Mouse (Mus musculus) ovary, postnatal 36 days (tissue): Measurements from ENCODE around the gene Atg13.

Source experiments
- DNase-seq: peaks from one replicate; pipeline ENCODE4 v3.0.0; 2022; ENCODE audit warnings: low spot score, mixed read lengths

Atg13 gene

DNA sequence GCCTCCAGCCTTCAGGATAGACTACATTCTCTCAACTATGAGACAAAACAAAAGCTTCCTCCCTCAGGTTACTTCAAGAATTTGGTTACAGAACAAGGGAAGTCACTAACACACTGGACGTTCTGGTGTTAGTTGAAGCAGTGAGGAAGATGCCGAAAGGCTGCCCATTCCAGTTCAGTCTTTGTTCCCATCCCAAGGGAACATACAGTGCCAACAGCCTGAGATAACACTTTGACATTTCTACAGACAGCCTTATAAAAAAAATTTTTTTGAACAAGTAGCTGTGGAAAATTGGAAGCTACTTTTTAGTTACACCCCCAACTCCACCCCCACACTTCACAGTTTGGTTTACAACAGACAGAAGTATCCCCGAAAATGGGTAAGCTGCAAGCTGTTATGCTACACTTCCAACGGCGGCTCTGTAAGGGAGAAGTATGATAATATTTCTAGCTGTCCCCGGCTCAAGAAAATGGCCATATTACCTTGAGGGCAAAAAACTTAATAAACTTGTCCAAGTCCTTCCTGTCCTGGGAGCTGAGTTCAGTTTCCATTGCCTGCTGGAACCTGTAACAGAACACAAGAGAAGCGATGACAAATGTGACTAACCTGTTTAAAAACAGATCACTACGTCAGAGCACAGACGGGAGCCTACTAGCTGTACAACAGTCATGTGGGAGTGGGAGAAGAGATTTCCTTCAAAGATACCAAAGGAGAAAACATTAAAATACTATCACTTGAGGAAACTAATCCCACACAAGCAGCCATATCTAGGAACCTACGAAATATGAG, 14.7 kb downstream of the Atg13 start:
- no peak for DNase-seq

- DNase-seq: peak; percentile 78
These were observed 20.9 kb downstream of the Atg13 start for GRCm38 (mm10) chr2:91689452-91689851.

DNA sequence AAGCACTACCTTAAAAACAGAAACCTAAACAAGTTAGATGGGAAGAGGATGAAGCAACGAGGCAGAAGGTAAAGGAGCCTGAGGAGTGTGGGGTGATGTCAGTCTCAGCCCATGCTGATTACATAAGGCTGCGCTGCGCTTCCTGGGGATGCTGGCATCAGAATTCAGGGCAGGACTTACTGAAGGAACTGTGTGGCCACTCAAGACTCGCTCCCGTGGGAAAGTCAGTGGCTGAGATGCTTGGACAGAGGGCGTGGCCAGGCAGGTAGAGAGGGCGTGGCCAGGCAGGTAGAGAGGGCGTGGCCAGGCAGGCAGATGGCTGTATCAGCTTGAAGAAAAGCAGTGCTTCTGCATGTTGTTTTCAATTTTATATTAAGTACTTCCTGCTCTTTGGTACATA, 26.5 kb downstream of the Atg13 start:
- DNase-seq: no peak

DNA sequence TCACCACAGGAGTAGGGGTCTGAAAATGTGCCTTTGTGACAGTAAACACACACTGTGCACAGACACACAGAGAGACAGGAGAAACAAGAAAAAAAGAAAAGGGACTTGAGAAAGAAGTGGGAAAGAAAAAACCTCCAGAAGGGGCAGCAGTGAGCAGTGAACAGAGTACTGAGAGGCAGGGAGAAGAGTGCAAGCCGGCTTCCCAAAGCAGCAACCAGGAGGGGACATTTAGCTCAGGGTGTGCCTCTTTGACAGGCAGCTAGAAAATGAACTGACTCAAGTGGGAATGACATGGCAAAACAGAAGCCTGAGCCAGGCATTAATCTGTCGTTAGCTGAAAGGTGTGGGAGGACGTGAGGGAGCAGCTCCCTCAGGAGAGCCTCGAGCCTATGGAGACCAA, 27.5 kb downstream of the Atg13 start:
- DNase-seq: no peak

- no peak for DNase-seq
These were observed 33.4 kb downstream of the Atg13 start for GRCm38 (mm10) chr2:91676961-91677360.

DNA sequence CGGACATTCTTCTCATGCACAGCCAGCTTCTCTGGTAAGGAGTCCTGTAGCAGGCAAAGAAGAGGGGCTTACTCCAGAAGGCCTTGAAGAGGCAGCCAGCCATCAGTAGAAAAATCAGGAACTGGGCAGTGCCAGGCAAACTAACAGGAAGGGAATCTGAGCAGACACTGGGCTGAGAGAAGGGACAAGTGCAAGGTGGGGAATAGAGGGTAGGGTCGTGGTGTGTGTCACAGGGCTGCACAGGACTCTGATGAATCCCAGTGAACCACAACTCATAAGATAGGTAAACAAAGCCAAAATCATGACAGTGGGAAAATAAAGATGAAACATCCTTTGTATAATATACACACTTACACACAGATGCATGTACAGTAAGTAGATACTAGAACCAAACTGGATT, 34.0 kb downstream of the Atg13 start:
- no peak for DNase-seq

DNA sequence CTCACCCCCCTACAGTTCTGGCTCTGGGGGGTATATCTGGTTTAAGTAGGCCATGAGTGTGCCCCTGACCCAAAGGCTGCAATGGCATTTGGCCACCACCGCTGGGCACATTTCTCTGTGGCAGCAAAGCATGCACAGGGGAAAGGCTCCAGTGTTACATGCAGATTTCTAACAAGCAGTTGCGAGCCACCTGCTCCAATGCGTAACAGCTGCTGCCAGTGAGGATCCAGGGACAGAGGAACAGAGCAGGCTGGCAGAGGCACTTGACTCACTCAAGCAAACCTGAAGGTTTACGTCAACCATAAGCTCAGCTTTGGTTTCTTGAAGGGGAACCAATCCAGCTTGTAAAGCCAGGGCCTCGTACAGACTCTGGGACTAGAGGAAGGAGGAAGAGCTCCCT, 35.5 kb downstream of the Atg13 start:
- DNase-seq: no peak

DNA sequence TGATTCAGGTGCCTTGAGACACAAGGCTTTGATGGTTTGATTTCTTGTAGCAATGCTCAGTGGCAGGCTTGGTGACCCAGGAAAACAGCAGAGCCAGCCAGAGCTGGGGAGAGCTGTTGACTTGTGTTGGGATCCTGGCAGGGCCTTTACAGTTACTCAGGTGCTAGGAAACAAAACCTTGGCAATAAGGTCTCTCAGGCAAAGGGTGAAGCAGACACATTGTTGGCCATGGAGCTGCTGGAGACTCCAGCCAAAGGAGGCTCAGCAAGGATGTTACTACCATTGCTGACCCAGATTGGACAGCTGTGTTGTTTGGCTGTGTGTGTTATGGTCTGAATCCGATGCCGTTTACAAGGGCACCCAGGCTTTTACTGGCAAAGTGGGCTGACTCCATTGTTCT, 36.8 kb downstream of the Atg13 start:
- no peak for DNase-seq

DNA sequence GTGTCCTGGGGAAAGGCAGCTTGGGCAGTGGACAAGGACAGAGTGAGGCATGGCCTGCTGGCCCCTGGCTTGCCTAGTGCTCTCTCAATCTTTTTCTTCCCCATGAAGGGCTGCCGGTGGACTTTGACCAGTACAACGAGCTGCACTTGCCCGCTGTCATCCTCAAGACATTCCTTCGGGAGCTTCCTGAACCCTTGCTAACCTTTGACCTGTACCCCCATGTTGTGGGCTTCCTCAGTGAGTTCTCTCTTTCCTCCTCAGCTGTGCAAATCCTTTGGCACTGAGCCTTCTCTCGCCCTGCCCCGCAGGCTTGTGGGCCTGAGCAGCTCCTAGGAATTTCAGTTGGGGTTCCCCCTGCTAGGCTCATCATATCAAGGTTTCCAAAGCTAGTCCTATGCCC, 40.3 kb downstream of the Atg13 start:
- no peak for DNase-seq

DNA sequence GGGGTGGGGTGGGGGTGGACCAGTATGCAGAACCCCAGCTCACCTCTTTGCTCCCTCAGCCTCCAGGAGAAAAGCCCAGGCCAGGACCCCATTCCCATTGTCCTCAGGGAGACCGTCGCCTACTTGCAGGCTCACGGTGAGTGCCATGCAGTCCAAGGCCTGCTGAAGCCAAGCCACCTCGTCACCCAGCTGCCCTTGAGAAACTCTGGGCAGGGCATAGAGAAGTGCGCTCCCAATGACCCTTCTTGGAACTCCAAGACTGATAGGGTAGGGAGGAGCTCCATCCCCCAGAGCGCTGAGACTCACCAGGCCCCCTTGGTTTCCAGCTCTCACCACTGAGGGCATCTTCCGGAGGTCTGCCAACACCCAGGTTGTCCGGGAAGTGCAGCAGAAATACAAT, 41.0 kb downstream of the Atg13 start:
- DNase-seq: no peak

DNA sequence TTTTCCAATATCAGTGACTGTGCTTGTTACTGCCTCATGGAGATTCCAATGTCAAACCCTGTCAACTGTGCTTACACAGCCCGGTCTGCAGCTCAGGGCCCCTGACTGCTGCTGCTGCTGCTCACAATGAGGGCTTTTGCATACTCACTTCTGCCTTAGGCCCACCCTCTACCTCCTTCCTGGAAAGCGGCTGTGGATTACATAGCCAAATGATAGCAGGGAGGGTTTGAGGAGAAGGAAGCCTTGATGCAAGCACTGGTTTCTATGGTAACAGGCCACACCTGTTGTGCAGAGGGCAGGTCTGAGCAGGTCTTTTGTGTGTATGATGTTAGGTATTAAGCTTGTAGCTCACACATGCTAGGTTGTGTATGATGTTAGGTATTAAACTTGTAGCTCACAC, 42.6 kb downstream of the Atg13 start:
- DNase-seq: no peak

- DNase-seq: no peak
These were observed 43.9 kb downstream of the Atg13 start for GRCm38 (mm10) chr2:91666386-91666910.

GRCm38 (mm10) chr2:91664780-91665179, 45.6 kb downstream of the Atg13 start:
- DNase-seq: no peak

GRCm38 (mm10) chr2:91660981-91661380, 49.4 kb downstream of the Atg13 start:
- DNase-seq: no peak

GRCm38 (mm10) chr2:91659657-91660056, 50.7 kb downstream of the Atg13 start:
- DNase-seq: no peak

DNA sequence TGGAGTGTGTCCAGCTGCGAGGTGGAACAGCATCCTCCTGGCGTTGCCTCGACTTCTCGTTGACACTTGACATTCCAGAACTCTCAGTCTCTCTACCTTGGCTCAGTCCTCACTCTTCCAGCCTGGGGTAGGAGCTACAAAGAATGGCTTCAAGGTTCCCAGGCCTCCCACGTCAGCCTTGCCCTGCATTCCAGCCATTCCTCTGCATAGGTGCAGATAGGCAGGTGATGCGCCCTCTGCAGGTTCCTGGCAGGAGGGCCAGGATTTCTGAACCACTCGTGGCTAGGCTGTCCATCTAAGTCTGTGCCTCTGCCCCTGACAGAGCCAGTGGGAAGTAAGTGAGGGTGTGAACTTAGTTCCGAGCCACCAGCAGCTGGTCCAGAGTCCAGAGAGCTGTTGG, 53.6 kb downstream of the Atg13 start:
- no peak for DNase-seq

DNA sequence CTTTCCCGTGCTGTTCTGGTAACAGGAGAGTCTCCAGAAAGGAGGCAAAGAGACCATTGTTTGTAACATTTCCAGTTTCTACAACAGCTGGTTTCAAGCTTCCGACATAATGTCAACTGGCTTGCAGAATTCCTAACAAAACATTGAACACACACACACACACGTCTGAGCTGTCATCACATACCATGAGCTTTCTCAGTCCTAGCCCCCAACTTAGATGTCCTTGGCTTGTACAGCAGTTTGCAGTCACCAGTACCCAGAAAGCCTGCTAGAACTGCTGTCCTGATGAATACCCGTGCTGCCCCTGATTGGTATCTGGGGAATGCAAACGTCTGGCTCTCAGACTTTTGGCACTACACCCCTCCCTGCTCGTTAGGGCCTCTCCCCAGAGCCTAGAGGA, 54.5 kb downstream of the Atg13 start:
- no peak for DNase-seq

DNA sequence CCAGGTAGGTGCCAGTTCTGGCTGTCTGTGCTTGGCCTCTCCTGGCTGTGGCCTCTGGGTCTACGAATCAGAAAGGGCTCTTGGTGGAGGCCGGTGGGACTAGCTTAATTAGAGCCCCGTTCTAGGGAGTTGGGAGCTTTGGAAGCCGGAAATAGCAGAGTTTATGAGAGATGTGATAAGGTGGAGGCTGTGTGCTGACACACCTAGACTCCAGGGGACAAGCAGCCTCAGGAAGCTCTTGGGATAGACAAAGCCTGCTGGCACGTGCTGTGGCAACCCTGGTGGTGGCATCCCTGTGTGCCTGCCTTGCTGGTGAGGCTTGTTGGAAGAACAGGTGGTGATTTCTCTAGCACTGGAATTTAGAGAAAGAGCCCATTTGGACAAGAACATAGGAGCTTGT, 55.0 kb downstream of the Atg13 start:
- DNase-seq: no peak

- DNase-seq: no peak
These were observed 57.5 kb downstream of the Atg13 start for GRCm38 (mm10) chr2:91652863-91653262.

GRCm38 (mm10) chr2:91651458-91652258, 58.7 kb downstream of the Atg13 start:
- DNase-seq: no peak

- no peak for DNase-seq
These were observed 59.9 kb downstream of the Atg13 start for GRCm38 (mm10) chr2:91650360-91650995.

GRCm38 (mm10) chr2:91649553-91650359, 60.6 kb downstream of the Atg13 start, which contains the start of the genes Zfp408 and Arhgap1:
Gene Zfp408 (minus strand): TSS chr2:91649791.
Gene Arhgap1 (plus strand): TSS chr2:91649860.
- peak; percentile 94 for DNase-seq
